Mouse (Mus musculus) kidney, adult 10 weeks (tissue): ENCODE measurements around the gene Bcl11b. TPM values are rescaled to one million over a fixed set of nuclear protein-coding genes. Genes with fewer than 3 reads are reported as not detected.

ENCODE experiments used
- polyA plus RNA-seq: library from polyadenylated mRNA; stranded (reverse); fragments of 350-450 nt; fragmentation: Illumina TruSeq; extraction: RNeasy Lipid Tissue Mini Kit (QIAGEN cat#74804); gene quantifications from one replicate; pipeline ENCODE4 v1.2.3, GENCODE M21; 2014; ENCODE audit warnings: low read depth, low replicate concordance

Bcl11b gene
- 4.2 TPM for polyA plus RNA-seq

DNA sequence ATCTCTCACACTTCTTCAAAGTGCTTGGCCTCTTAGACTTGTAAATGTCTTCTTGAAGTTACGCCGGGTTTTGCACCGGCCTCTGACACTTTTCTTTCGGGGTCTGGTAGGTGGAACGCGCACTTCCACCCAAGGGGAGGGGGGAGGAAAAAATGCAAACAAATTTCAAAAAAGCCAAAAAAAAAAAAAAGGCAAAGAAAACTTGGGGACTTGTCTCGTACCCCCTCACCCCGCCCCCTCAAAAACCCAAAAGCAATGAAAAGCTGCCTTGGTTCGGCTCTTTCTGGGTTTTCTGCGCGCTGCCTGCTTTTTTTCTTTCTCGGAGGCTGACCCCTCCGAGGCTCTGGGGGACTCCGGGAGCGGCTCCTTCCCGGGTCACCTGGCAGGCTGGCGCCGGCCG lies at the start of gene Bcl11b:
TSS of gene Bcl11b (minus strand) at position 120 of the 400 bp plus-strand sequence.

Other genes with a start within 250 kb of the Bcl11b start
- gene Setd3, start 175.7 kb upstream of the Bcl11b start, polyA plus RNA-seq, result 171 TPM
- gene Ccnk, start 176.0 kb upstream of the Bcl11b start, polyA plus RNA-seq, result 19.6 TPM